Mouse (Mus musculus) cerebellum, adult 2 months (tissue): ENCODE data around the gene Neurl3.

Experiments
- CTCF ChIP-seq: fragments of 200-500 bp; IDR thresholded peaks from 2 replicates; pipeline ENCODE4 v1.5.1; 2011; ENCODE audit warnings: low read depth, mild to moderate bottlenecking, control low read depth, low read length, moderate library complexity, borderline replicate concordance; ENCODE audit not compliant: insufficient read depth
- POLR2A ChIP-seq: fragments of 200-500 bp; IDR thresholded peaks from 2 replicates; pipeline ENCODE4 v1.6.1; 2011; ENCODE audit warnings: low read length, control low read depth, borderline replicate concordance; ENCODE audit not compliant: insufficient read depth

DNA sequence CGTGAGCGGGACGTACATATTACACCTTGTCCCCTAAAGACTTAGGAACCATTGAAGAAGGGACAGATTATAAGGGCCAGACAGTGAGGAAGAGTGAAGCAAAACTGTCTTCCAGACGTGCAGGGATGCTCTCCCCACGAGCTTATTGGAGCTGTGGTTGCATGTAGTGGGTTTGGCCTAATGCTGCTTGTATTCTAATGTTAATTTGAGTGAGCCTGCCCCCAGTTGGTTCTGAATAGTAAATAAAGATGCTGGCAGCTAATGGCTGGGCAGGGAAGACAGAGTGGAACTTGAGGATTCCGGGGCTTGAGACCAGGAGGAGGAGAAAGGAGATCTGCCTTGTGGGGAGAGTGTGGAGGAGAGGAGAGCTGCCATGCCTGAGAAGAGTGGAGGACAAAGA, 27.8 kb downstream of the Neurl3 start:
- TF ChIP-seq POLR2A (no peak), CTCF (no peak)
